Mouse (Mus musculus) heart, postnatal 0 days (tissue): Measurements from ENCODE around the gene Eprs.

Experiments
- CTCF ChIP-seq: IDR thresholded peaks from 2 replicates; pipeline ENCODE4 v1.5.1; 2016; ENCODE audit warnings: antibody characterized with exemption, control low read depth, low read depth
- EP300 ChIP-seq: IDR thresholded peaks from 2 replicates; pipeline ENCODE4 v1.6.1; 2016; ENCODE audit warnings: antibody characterized with exemption, low read depth

- TF ChIP-seq CTCF (no peak), EP300 (no peak)
These were observed 6.6 kb upstream of the Eprs start for GRCm38 (mm10) chr1:185356246-185356645.
